Mouse (Mus musculus): ENCODE data around the gene Rabgef1. TPM values are rescaled to one million over a fixed set of nuclear protein-coding genes. Genes with fewer than 3 reads are reported as not detected.
"Not testable (repeated sequence)": the region's sequence is repeated elsewhere in the genome, so short reads cannot be mapped to it uniquely, and the experiment has no call there.

Rabgef1 gene
- total and polyA plus RNA-seq, 2 experiments from 2014 or later, result 26.8 to 32.5 TPM

DNA sequence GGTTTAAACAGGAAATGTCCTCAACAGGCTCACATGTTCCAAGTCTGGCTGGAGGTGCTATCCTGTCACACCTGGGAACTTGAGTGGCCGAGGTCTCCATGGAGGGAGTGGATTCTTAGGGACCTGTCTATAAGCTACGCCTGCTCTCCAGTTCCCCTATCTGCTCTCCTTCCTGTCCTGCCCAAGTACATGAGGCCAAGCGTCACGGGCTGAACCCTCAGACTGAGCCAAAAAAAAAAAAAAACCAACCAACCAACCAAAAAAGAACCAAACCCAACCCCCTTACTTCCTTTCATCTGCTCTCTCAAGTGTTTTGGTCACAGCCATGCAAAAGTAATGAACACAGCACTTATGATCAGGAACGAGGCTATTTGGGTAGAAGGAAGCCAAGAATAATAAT lies 76.2 kb downstream of the Rabgef1 start:
- Histone ChIP-seq H3K4me1 (ENCODE audit: insufficient read depth) (no peaks in the 10 kb centered on the region), H3K27me3 (ENCODE audit: insufficient read depth, low read length) (no peaks in the 10 kb centered on the region), H3K27ac (ENCODE audit: low read depth, low read length) (no peak overlapping the region), H3K9ac (no peak overlapping the region), H3K36me3 (ENCODE audit: insufficient read depth) (peaks cover 88% of the 10 kb centered on the region), H3K9me3 (ENCODE audit: low read length) (no peaks in the 10 kb centered on the region), H3K4me3 (ENCODE audit: low read depth, low read length) (no peak overlapping the region), H3K4me2 (ENCODE audit: low read depth) (no peak overlapping the region)
- no peak for TF ChIP-seq CTCF (IDR thresholded peaks at IDR 0.05; ENCODE audit: low read depth)
- ATAC-seq (no peak), DNase-seq (no peak)
- 81% methylated on average over 5 of the region's 5 CpGs for WGBS

DNA sequence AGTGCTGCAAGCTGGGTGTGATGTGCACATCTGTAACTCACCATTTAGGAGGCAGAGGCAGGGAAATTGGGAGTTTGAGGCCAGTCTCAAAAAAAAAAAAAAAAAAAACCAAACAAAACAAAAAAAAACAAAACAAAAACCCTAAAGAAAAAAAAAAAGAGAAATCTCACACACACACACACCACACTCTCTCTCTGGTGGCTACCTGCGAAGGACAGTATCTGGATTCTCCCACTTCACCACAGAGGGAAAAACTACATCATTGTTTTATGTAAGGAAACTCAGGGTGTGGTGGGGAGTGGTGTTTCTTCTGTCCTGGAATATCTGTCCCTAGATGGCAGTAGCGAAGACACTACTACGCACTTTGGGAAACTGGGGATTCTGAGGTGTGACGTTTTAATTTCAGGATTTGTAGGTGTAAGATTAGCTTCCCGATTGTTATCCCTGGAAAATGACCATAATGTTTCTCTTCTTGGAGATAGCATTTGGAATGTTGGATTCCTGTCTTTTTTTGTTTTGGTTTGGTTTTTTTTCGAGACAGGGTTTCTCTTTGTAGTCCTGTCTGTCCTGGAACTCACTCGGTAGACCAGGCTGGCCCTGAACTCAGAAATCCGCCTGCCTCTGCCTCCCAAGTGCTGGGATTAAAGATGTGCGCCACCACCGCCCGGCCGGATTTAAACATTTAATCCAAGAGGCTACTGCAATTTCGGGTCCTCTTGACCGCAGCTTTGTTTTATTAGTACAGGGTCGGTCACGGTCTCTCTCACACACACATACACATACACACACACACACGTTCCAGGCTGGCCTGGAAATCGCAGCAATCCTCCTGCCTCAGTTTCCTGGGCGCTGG lies 82.8 kb downstream of the Rabgef1 start:
- H3K4me3 ChIP-seq (ENCODE audit: low read depth, low read length), result peak overlapping the region; percentile 68
- TF ChIP-seq CTCF (IDR thresholded peaks at IDR 0.05; ENCODE audit: low read depth), result peak; percentile 41
- H3K4me1 ChIP-seq (ENCODE audit: insufficient read depth), result peaks cover 13% of the 10 kb centered on the region; the same call in 1 of the 2 replicates
- H3K27ac ChIP-seq (ENCODE audit: low read depth, low read length), result peak overlapping the region; percentile 89
- no peaks in the 10 kb centered on the region for H3K9me3 ChIP-seq (ENCODE audit: low read length)
- peak overlapping the region; percentile 67 for H3K4me2 ChIP-seq (ENCODE audit: low read depth)
- DNase-seq (peak; percentile 49), ATAC-seq (no peak)
- WGBS, result 20% methylated on average over 19 of the region's 19 CpGs
- peak overlapping the region; percentile 84 for H3K9ac ChIP-seq
- H3K27me3 ChIP-seq (ENCODE audit: insufficient read depth, low read length), result no peaks in the 10 kb centered on the region
- peaks cover 33% of the 10 kb centered on the region for H3K36me3 ChIP-seq (ENCODE audit: insufficient read depth)

DNA sequence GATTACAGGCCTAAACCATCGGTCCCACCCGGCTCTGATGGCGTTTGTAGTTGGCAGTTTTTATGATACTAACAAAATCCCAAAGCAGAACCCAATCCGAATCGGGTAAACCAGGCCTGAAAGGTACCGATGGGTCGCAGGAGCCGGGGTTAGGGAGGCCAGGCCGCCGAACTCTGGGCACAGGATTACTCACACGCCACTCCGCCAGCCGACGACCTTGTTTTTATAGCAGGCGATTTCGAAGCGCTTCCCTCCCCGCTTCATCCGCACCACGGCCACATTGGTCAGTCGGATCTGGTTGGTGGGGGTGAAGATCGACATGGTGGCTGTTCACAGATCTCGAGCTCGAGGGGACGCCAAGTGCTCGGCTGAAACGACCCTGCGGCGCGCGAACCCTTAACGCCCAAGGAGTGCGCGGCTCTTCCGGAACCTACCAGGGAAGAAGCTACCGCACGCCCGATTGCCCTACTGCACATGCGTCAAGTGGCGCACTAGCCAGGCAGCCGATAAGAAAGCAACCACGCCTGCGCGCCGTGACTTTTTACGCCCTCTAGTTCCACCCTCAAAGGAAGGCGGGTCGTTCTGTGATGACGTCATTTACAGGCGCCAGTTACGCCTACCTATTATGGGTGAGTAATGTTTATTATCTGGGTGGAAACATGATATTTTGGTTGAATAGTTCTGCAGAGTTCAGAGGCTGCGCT lies 83.6 kb downstream of the Rabgef1 start, which contains the start of the genes Sbds and Tyw1:
Gene Sbds, minus strand, starts transcription at position 514 of the 704 bp plus-strand sequence.
Gene Tyw1, plus strand, starts transcription at position 603 of the 704 bp plus-strand sequence.
- Histone ChIP-seq H3K9me3 (ENCODE audit: low read length) (no peaks in the 10 kb centered on the region), H3K36me3 (ENCODE audit: insufficient read depth) (peaks cover 25% of the 10 kb centered on the region), H3K4me3 (ENCODE audit: low read depth, low read length) (peak within 1 kb of the TSS; percentile 68), H3K27ac (ENCODE audit: low read depth, low read length) (peak within 1 kb of the TSS; percentile 89), H3K27me3 (ENCODE audit: insufficient read depth, low read length) (no peaks in the 10 kb centered on the region), H3K9ac (peak within 1 kb of the TSS; percentile 84), H3K4me2 (ENCODE audit: low read depth) (peak within 1 kb of the TSS; percentile 67), H3K4me1 (ENCODE audit: insufficient read depth) (peaks cover 13% of the 10 kb centered on the region; the same call in 1 of the 2 replicates)
- DNase-seq (peak; percentile 99), ATAC-seq (peak; percentile 93)
- WGBS, result under 1% methylated on average over 52 of the region's 52 CpGs
- peak; percentile 51 for TF ChIP-seq CTCF (IDR thresholded peaks at IDR 0.05; ENCODE audit: low read depth)

DNA sequence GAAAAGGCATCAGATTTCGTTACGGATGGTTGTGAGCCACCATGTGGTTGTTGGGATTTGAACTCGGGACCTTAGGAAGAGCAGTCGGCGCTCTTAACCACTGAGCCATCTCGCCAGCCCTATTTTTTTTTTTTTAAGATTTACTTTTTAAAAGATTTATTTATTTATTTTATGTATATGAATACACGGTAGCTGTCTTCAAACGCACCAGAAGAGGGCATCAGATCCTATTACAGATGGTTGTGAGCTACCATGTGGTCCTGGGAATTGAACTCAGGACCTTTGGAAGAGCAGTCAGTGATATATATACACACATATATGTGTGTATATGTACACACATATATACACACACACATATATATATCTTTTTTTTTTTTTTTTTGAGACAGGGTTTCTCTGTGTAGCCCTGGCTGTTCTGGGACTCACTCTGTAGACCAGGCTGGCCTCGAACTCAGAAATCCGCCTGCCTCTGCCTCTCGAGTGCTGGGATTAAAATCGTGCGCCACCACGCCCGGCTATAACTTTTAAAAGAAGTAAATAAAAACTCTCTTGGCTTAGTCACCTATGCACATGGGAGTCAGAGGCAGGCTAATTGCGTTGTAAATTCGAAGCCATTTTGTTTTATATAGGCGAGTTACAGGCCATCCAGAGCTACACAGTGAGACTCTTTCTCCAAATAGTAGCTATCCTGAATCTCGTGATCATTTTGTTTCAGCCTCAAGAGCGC lies 84.4 kb downstream of the Rabgef1 start:
- not testable (repeated sequence) for H3K27me3 ChIP-seq (ENCODE audit: insufficient read depth, low read length); H3K27ac ChIP-seq (ENCODE audit: low read depth, low read length); H3K9ac ChIP-seq; H3K9me3 ChIP-seq (ENCODE audit: low read length); ATAC-seq; DNase-seq
- peak; percentile 27; the same call in 1 of the 2 replicates for TF ChIP-seq CTCF (IDR thresholded peaks at IDR 0.05; ENCODE audit: low read depth)
- H3K4me1 ChIP-seq (ENCODE audit: insufficient read depth), result peaks cover 13% of the 10 kb centered on the region; the same call in 1 of the 2 replicates
- 33% methylated on average over 20 of the region's 20 CpGs for WGBS
- H3K4me2 ChIP-seq (ENCODE audit: low read depth), result peak overlapping the region; percentile 67
- peaks cover 17% of the 10 kb centered on the region for H3K36me3 ChIP-seq (ENCODE audit: insufficient read depth)
- H3K4me3 ChIP-seq (ENCODE audit: low read depth, low read length), result peak overlapping the region; percentile 68

DNA sequence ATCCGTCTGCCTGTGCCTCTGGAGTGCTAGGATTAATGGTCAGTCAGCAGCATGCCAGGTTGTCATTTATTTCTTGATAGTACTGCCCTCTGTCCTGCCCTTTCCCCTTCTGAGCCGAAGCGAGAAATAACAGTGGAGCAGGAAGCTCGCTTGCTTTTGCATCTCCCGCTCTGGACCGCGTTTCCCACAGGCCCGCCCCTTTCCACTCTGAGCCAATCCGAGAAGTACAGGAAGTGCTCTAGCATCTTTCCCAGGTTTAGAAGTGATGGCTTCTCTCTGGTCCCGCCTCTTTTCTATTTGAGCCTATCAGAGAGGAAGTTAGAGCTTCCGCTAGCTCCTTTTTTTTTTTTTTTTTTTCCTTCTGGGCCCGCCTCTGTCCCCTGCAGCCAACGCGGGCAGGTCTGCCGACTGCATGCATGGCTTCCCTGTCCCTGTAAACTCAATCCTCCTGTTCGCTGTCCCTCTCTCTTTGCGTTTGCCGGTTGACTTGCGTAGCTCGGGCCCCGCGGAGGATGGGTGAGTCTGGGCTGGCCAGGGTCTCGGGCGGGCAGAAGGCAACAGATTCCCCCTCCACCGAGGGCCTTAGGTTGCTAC lies 85.2 kb downstream of the Rabgef1 start:
- H3K4me2 ChIP-seq (ENCODE audit: low read depth), result peak overlapping the region; percentile 59
- H3K4me1 ChIP-seq (ENCODE audit: insufficient read depth), result peaks cover 13% of the 10 kb centered on the region; the same call in 1 of the 2 replicates
- DNase-seq, result peak; percentile 95
- peak; percentile 96 for ATAC-seq
- H3K9me3 ChIP-seq (ENCODE audit: low read length), result no peaks in the 10 kb centered on the region
- H3K27me3 ChIP-seq (ENCODE audit: insufficient read depth, low read length), result no peaks in the 10 kb centered on the region
- H3K9ac ChIP-seq, result peak overlapping the region; percentile 72
- peaks cover 12% of the 10 kb centered on the region for H3K36me3 ChIP-seq (ENCODE audit: insufficient read depth)
- TF ChIP-seq CTCF (IDR thresholded peaks at IDR 0.05; ENCODE audit: low read depth), result no peak
- H3K27ac ChIP-seq (ENCODE audit: low read depth, low read length), result peak overlapping the region; percentile 69; the same call in 1 of the 2 replicates
- under 1% methylated on average over 25 of the region's 25 CpGs for WGBS
- H3K4me3 ChIP-seq (ENCODE audit: low read depth, low read length), result peak overlapping the region; percentile 68

DNA sequence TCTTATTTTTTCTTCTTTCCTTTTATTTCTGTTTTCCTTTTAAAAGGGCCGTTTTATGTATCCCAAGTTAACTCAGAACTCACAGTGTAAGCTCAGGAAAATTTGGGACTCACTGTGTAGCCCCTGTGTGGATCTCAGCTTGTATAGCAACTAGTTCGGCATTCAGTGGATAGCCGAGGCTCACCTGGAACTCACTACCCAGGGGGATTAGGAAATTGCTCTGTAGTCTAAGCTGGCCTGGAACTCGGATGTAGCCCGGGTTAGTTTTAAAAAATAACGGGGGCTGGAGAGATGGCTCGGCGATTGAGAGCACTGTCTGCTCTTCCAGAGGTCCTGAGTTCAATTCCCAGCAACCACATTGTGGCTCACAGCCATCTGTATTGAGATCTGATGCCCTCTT lies 85.7 kb downstream of the Rabgef1 start:
- ATAC-seq (peak; percentile 2; the same call in 1 of the 2 replicates), DNase-seq (no peak)
- H3K4me2 ChIP-seq (ENCODE audit: low read depth), result peak overlapping the region; percentile 59
- peak overlapping the region; percentile 69; the same call in 1 of the 2 replicates for H3K27ac ChIP-seq (ENCODE audit: low read depth, low read length)
- peaks cover 10% of the 10 kb centered on the region; the same call in 1 of the 2 replicates for H3K36me3 ChIP-seq (ENCODE audit: insufficient read depth)
- no peaks in the 10 kb centered on the region for H3K9me3 ChIP-seq (ENCODE audit: low read length)
- H3K4me3 ChIP-seq (ENCODE audit: low read depth, low read length), result peak overlapping the region; percentile 68
- peaks cover 13% of the 10 kb centered on the region; the same call in 1 of the 2 replicates for H3K4me1 ChIP-seq (ENCODE audit: insufficient read depth)
- no peaks in the 10 kb centered on the region for H3K27me3 ChIP-seq (ENCODE audit: insufficient read depth, low read length)
- WGBS, result 11% methylated on average over 8 of the region's 8 CpGs
- peak overlapping the region; percentile 72 for H3K9ac ChIP-seq
- TF ChIP-seq CTCF (IDR thresholded peaks at IDR 0.05; ENCODE audit: low read depth), result no peak
